Mouse (Mus musculus): ENCODE measurements at regions not wholly inside any gene's neighbourhood (a gene's known extent, or its start where the extent isn't known, plus 50 kb on each side); places are given as distances from the start of the nearest gene placed in this dataset.

DNA sequence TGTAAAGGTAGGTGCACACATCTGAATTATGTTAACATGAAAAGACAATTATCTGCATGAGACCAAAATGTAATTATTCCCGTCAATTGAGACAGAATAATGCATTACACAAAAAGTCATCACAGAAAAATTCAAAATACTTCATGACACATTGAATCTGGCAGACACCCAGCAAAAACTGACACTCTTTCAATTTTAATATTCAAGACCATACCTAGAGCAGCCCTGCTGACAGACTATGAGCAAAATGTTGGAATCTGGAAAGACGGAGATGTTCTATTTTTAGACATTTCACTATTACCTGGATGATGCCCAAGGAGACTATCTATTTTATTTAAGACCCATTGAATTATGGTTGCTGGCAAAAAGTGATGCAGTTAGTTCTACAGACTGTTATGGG lies 1190.4 kb downstream of the Sorcs3 start:
- Histone ChIP-seq H3K4me3 (ENCODE audit: control insufficient read depth in 1 of 2, insufficient read depth in 1 of 2, low read depth in 2 of 2, low read length in 2 of 2) (no peak overlapping the region), H3K9ac (ENCODE audit: control insufficient read depth, low read depth, low read length, poor library complexity, severe bottlenecking) (no peak overlapping the region), H3K4me1 (ENCODE audit: control insufficient read depth in 1 of 2, insufficient read depth in 2 of 2, low read length in 2 of 2) (no peaks in the 10 kb centered on the region), H3K79me2 (ENCODE audit: control insufficient read depth, insufficient read depth, low read length, poor library complexity) (no peaks in the 10 kb centered on the region), H3K36me3 (ENCODE audit: control insufficient read depth in 1 of 2, insufficient read depth in 2 of 2, low read length in 2 of 2) (no peaks in the 10 kb centered on the region), H3K27me3 (ENCODE audit: control insufficient read depth in 1 of 2, insufficient read depth in 2 of 2, low read length in 2 of 2) (no peaks in the 10 kb centered on the region), H3K27ac (ENCODE audit: control insufficient read depth, low read depth, low read length) (no peak overlapping the region), H3K9me3 (replicated peaks; ENCODE audit: insufficient read depth, low read length) (no peaks in the 10 kb centered on the region)
- no peak for DNase-seq (ENCODE audit: low read depth, low spot score)
- no peak for TF ChIP-seq MXI1 (IDR thresholded peaks at IDR 0.05; ENCODE audit: low read depth, low read length)
- TF ChIP-seq HCFC1 (IDR thresholded peaks at IDR 0.05; ENCODE audit: low read depth, low read length) = no peak
- no peak for TF ChIP-seq ZMIZ1 (IDR thresholded peaks at IDR 0.05; ENCODE audit: low read depth, low read length)
- TF ChIP-seq MYC (IDR thresholded peaks at IDR 0.05; ENCODE audit: low read depth, low read length) = no peak
- no peak for TF ChIP-seq MAFK (IDR thresholded peaks at IDR 0.05; ENCODE audit: borderline replicate concordance, low read depth, low read length)
- no peak for TF ChIP-seq BHLHE40 (IDR thresholded peaks at IDR 0.05; ENCODE audit: borderline replicate concordance, low read depth, low read length)
- no peak for TF ChIP-seq TCF12 (IDR thresholded peaks at IDR 0.05; ENCODE audit: low read depth, low read length)
- no peak for TF ChIP-seq ZNF384 (IDR thresholded peaks at IDR 0.05; ENCODE audit: low read depth, low read length)
- no peak for TF ChIP-seq MEF2A (IDR thresholded peaks at IDR 0.05; ENCODE audit: extremely low read depth, insufficient replicate concordance, low read depth, low read length, poor library complexity, severe bottlenecking)
- TF ChIP-seq MAZ (IDR thresholded peaks at IDR 0.05; ENCODE audit: low read depth, low read length) = no peak
- TF ChIP-seq E2F4 (IDR thresholded peaks at IDR 0.05; ENCODE audit: borderline replicate concordance, low read depth, low read length) = no peak
- no peak for TF ChIP-seq MYB (IDR thresholded peaks at IDR 0.05; ENCODE audit: low read depth, low read length)
- TF ChIP-seq CHD2 (IDR thresholded peaks at IDR 0.05; ENCODE audit: low read length) = no peak
- no peak for TF ChIP-seq CTCF (IDR thresholded peaks at IDR 0.05 in 2 of 3, conservative IDR thresholded peaks at IDR 0.05 in 1 of 3; ENCODE audit: control insufficient read depth in 1 of 3, insufficient read depth in 1 of 3, low read depth in 2 of 3, low read length in 3 of 3, poor library complexity in 1 of 3, severe bottlenecking in 1 of 3)
- no peak for TF ChIP-seq UBTF (IDR thresholded peaks at IDR 0.05; ENCODE audit: borderline replicate concordance, insufficient read depth, low read depth, low read length)

DNA sequence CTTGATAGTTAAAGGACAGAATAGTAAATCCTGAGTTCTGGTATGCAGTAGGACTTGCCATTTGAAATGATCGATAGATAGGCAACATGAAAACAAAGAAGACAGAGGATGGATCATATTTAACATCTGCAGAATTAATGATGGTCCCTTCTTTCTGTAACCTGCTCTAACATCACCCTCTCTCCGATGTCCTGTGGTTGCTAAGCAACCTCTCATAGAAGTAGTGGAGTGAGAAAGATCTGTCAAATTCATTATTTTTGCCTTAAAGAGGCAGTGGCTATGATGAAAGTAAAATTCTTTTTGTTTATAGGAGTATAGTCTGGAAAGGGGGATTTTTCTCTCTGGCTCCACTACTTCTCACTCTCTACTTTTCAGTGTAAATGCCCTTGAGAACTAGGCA lies 1209.5 kb downstream of the Sorcs3 start:
- Histone ChIP-seq H3K4me1 (ENCODE audit: control insufficient read depth in 1 of 2, insufficient read depth in 2 of 2, low read length in 2 of 2) (no peaks in the 10 kb centered on the region), H3K9me3 (replicated peaks; ENCODE audit: insufficient read depth, low read length) (no peaks in the 10 kb centered on the region), H3K36me3 (ENCODE audit: control insufficient read depth in 1 of 2, insufficient read depth in 2 of 2, low read length in 2 of 2) (no peaks in the 10 kb centered on the region), H3K27me3 (ENCODE audit: control insufficient read depth in 1 of 2, insufficient read depth in 2 of 2, low read length in 2 of 2) (no peaks in the 10 kb centered on the region), H3K79me2 (ENCODE audit: control insufficient read depth, insufficient read depth, low read length, poor library complexity) (no peaks in the 10 kb centered on the region), H3K27ac (ENCODE audit: control insufficient read depth, low read depth, low read length) (no peak overlapping the region), H3K4me3 (ENCODE audit: control insufficient read depth in 1 of 2, insufficient read depth in 1 of 2, low read depth in 2 of 2, low read length in 2 of 2) (no peak overlapping the region), H3K9ac (ENCODE audit: control insufficient read depth, low read depth, low read length, poor library complexity, severe bottlenecking) (no peak overlapping the region)
- no peak for TF ChIP-seq GABPA (IDR thresholded peaks at IDR 0.05; ENCODE audit: low read depth, low read length)
- DNase-seq (ENCODE audit: low read depth, low spot score) = no peak

All from MEL (cell line).